Mouse (Mus musculus): Measurements from ENCODE around the gene Nr5a2.

The Nr5a2 gene

DNA sequence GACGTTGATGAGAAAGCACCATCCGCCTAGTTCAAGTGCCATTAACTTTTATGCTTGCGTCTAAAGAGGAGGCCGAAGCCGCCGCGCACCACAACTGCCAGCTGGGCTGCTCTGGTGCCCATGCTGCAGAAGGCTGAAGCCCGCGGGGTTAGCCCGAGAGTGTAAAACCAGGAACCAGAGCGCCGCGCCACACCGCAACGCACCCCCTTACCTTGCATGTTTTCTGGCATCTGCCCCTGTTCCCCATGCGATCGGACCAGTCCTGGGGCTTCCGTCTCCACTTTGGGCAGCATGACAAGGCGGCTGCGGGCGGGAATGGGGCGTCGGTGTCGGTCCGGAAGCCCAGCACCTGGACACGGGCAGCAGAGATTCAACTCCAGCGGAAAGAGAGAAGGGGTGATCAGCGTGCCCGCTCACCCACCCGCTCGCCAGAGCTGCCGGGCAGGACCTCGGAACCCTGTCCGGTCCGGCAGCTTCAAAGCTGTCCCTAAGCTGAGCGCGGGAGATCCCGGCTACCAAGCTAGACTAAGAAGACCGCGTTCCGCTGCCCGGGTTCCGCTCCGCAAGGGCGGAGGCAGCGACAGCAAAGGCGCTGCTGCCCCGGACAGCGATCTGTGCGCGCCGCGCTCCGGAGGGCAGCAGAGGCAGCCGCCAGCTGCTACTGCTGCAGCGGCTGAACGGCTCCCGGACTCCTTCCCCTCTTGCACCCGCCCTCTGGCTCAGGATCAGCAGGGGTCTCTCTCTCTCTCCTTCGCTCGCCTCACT lies 11.6 kb downstream of the Nr5a2 start:
- DNase-seq: peak; percentile 44

GRCm38 (mm10) chr1:136948127-136948422 lies 12.2 kb downstream of the Nr5a2 start:
- DNase-seq: no peak

DNA sequence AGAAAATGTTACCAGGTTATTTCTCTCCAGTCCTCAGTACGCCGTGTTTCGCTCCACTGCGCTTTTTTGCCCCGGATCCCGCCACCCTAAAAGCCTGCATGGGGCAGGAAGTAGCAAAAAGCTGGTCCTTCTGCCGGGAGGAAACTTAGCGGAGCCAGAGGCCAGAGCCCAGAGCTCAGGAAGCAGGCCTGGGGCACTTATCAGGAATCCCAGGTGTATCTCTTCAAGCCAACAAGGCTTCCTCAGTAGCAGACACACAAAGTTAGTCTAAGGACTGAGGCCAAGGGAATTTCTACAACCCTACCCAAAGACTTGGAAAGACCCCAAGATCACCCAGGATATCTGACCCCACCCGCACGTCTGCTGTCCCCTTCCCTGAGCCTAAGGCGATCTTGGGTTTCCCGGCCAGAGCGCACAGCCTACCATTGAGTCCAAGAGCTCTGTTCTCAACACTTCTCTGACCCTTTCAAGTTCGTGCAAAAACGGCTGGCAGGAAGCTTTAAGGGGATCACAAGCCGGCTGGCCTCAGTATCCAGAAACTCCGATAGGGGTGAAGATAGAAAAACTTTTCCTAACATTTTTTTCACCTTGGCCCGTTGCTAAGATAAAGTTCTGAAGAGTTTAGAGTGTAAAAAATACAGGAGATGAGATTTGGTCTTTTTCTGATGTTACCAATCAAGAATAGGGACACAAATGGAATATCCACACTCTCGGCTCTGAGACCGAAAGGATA lies 12.7 kb downstream of the Nr5a2 start:
- DNase-seq: no peak

- no peak for DNase-seq
These were observed 13.3 kb downstream of the Nr5a2 start for GRCm38 (mm10) chr1:136946806-136947393.

DNA sequence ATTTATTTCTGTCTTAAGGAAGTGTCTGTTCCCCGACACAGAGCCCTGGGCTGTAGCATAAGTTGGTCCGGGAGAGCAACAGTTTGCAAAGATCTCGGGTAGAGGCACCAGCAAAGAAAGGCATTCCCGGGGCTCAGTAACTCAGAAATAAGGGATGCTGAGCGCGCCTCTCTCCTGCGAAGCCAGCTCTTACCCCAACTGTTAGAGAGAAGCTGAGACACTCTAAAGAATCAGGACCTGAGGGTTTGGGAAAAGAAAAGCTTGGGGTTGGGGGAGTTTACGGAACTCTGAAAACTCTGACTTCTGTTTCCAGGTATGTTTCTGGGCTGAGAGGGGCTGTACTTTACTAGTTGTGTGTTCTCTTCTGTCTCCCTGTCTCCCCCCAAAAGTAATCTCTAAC lies 13.8 kb downstream of the Nr5a2 start:
- no peak for DNase-seq

DNA sequence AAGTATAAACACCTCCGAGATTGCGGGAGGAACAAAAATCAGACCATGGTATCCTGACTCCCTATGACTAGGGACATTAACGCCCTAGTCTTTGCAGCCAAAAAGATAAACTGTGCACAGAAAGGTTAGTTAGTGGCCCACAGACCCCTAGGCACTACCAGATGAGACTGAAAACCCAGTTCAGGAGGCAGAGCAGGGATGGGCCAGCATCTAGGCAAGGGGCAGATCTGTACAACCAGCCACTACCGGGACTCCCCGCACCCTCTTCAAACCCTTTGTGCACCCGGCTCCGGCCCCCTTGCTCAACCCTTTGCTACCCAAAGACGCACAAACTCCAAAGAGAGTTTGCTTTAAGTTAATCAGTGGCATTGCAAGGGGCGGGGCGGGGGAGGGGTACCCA lies 14.4 kb downstream of the Nr5a2 start:
- no peak for DNase-seq

DNA sequence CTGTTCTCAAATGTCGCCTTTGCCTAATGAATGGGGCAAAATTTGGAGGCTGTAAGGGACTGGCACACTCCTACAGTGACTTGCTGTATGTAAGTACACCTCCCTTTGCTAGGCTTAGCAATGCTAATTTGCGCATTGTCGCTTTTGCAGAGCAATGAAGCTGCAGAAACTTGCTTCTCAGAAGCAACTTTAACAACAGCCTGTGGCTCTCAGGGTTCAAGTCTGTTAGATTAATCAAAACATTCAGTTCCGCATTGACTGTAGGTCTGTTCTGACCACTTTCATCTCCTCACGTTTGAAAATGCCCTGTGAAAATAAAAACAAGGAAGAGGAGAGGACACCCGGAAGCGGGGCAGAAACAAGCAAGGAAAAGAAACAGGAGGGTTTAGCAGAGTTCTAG lies 14.8 kb downstream of the Nr5a2 start:
- no peak for DNase-seq

DNA sequence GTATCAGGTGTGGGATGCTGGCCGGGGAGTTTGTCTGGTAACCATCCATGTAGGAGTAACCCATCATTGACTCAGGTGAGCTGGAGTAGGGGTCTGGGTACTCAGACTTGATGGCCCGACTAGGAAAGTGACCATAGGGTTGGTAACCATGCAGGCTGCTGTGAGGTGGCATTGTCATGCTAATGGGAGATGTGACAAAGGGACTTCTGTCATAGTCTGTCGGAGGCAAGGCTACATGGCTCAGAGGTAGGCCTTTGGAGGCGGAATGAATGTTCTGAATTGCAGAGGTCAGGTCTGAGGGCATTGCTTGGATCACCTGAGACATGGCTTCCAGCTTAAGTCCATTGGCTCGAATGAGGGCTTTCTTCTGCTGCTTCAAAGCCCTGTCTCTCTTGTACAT lies 19.6 kb downstream of the Nr5a2 start:
- DNase-seq: no peak

DNA sequence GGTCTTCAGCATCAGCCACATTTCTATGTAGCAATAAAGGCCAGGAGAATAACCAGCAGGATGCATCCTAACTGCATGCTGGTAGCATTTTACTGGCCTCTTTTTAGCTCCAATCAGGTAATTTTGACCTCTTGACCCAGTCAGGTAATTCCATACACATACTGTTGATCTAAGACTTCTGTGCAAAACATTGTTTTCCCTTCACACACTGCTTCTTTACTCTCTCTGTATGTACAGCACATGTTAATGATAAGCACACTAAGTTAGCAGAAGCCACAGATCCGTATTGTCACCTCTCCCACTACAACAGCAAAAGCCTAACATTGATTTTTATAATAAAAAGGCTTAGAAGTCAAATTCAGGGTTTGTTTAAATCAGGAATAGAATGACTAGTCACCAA lies 21.0 kb downstream of the Nr5a2 start:
- DNase-seq: no peak

GRCm38 (mm10) chr1:136935960-136936324 lies 24.3 kb downstream of the Nr5a2 start:
- DNase-seq: no peak

- no peak for DNase-seq
These were observed 24.8 kb downstream of the Nr5a2 start for GRCm38 (mm10) chr1:136935316-136935959.

GRCm38 (mm10) chr1:136934051-136934450 lies 26.2 kb downstream of the Nr5a2 start:
- DNase-seq: no peak

DNA sequence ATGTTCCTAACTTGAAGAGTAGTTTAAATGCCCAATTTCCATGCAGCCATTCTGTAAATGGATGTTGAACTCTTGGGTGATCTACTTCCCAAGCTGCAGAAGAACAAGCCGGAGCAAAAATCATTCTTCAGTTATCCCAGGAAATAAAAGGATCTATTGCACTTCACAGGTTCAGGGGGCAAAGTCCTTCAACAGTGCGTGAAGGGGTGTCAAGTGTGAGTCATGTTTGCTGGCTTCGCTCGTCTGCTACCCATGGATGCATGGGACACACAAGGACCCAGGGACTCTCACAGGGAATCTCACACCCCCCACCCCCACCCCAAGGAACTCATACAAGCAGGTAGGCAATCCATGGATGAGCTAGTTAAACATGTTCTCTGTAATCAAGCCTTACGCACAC lies 29.2 kb downstream of the Nr5a2 start:
- no peak for DNase-seq

DNA sequence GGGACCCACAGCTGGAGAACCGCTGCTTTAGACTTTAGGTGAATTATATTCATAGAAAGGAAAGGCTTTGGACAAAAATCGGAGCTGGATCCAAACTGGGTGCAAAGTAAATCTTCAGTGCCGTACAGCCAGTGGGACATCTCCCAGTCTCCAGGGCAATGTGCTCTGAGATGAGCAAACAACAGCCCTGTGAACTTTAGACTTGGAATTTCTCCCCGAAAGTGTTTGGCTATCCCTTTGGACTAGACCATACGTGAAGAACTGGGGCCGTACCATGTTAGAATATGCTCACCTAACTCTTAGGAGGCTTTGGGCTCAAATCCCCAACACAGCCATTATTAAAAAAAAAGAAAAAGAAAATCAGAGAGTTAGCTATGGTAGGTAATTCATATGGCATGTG lies 30.5 kb downstream of the Nr5a2 start:
- no peak for DNase-seq

GRCm38 (mm10) chr1:136927428-136927827 lies 32.8 kb downstream of the Nr5a2 start:
- no peak for DNase-seq

DNA sequence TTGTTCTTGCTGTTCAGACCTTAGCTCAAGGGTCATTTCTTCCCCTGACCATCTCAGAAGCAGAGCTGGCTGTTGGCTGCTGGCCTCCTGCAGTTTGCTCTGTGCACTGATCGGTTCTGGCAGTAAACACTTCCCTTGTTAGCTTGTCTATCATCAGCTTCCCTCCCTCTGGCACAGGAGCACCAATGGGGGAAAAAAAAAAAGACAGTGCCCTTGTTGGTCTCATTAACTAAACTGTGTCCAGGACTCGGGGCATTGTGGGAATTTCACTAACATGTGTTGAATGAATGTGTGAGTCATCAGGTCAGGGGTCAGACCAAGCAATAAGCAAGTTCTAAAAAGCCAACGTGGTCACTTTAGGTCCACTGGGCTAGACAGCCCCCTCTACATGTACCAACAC lies 34.2 kb downstream of the Nr5a2 start:
- DNase-seq: no peak

GRCm38 (mm10) chr1:136920089-136920488 lies 40.2 kb downstream of the Nr5a2 start:
- DNase-seq: no peak

- no peak for DNase-seq
These were observed 41.5 kb downstream of the Nr5a2 start for GRCm38 (mm10) chr1:136918791-136919190.

GRCm38 (mm10) chr1:136915438-136915837 lies 44.8 kb downstream of the Nr5a2 start:
- DNase-seq: no peak

- no peak for DNase-seq
These were observed 48.3 kb downstream of the Nr5a2 start for GRCm38 (mm10) chr1:136911996-136912395.

DNA sequence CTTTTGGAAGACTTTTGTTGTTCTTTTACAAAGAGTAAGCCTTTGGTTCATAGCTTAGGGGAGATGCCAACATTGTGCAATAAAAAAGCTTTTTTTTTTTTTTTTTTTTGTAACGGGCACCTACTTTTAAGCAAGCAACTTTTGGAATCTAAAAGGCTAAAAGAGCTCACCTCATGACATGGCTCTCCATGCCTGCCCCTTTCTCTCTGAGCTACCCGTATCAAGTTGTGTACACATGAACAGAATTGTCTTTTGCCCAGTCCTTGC lies 48.7 kb downstream of the Nr5a2 start:
- DNase-seq: no peak

DNA sequence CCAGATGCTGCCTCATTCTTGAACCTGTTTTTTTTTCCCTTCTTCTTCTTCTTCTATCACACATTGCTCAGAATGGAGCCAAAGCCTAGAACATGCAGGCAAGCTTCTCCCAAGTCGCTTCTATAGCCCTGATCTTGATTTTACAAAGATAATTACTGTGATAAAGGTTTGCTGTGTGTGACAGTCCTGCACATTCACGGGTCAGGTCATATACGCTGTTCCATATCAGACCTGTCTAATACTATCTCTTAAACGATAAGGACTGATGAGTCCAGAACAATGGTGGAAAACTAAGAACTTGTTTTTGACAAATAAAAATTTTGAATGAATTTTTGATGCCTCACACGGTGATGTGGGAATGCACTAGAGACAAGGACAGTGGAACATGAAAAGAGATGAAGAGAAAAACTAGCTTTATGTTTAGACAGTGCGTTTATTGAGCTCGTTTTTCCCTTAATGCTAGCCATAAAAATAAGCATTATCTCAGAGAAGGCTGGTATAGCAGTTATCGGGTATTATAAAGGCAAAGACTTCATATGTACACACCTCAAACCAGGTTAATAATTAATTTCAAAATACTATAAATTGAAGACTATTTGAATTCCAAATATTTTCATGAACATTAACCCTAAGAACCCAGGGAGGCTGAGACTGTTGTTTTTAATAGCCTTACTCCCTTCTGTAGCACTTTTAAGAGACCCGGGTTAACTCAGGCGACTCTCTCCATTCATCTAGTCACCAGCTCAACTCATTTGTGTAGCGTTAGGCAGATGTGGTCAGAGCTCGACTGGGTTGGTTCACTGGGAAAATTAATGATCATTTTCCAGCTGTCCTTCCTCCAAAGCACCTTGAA lies 49.3 kb downstream of the Nr5a2 start:
- DNase-seq: no peak

DNA sequence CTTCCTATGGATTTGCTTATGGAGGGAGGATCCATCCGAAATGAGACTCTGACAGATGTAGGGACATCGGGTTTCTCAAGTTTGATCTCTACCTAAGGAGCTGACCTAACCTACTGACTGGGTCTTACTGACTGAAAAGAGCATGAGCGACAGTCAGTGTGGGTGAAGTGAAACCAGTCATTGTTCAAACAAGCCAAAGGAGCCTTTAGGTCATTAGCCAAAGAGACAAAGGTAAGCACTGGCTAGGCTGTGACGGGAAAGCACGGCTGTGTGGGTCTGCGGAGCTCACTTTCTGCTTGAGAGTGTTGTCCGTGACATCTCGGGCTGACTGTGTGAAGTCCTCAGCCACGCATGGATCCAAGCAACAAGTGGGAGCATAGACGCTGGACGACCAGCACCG lies 50.1 kb downstream of the Nr5a2 start:
- no peak for DNase-seq

Data from kidney, adult 18-20 months (tissue).